Mouse (Mus musculus) G1E (cell line): ENCODE measurements around the gene Aldh3b1. TPM values are rescaled to one million over a fixed set of nuclear protein-coding genes. Genes with fewer than 3 reads are reported as not detected.

Experiments used
- ATAC-seq: 2 replicates; pipeline ENCODE4 v1.8.0; 2016; ENCODE audit warnings: mild to moderate bottlenecking; ENCODE audit not compliant: insufficient number of reproducible peaks, poor library complexity, low FRiP score, severe bottlenecking; ENCODE audit errors: extremely low read depth
- DNase-seq: peaks from one replicate; pipeline ENCODE4 v3.0.0; 2012; ENCODE audit warnings: low spot score
- H3K27me3 ChIP-seq: 2 replicates; pipeline ENCODE4 v1.6.1; 2012; ENCODE audit warnings: mild to moderate bottlenecking, low read length, inconsistent platforms; ENCODE audit not compliant: insufficient read depth
- H3K36me3 ChIP-seq: replicated peaks from 2 replicates; pipeline ENCODE3; 2012; ENCODE audit warnings: mild to moderate bottlenecking, inconsistent platforms
- H3K4me1 ChIP-seq: 2 replicates; pipeline ENCODE4 v1.6.1; 2012; ENCODE audit warnings: low read depth, low read length, inconsistent platforms, mixed read lengths; ENCODE audit not compliant: insufficient read depth
- H3K4me3 ChIP-seq: 2 replicates; pipeline ENCODE4 v1.5.1; 2012; ENCODE audit warnings: low read depth, mild to moderate bottlenecking, inconsistent platforms, low read length, moderate library complexity, mixed read lengths
- H3K9me3 ChIP-seq: replicated peaks from 2 replicates; pipeline ENCODE4 v1.6.1; 2012; ENCODE audit warnings: inconsistent platforms
- CTCF ChIP-seq: IDR thresholded peaks from 2 replicates; pipeline ENCODE4 v1.5.1; 2012; ENCODE audit warnings: low read depth, low read length, inconsistent platforms, mixed read lengths
- GATA1 ChIP-seq: IDR thresholded peaks from 2 replicates; pipeline ENCODE4 v1.6.1; 2012; ENCODE audit warnings: borderline replicate concordance, low read length, inconsistent platforms, mixed read lengths
- GATA2 ChIP-seq: IDR thresholded peaks from 2 replicates; pipeline ENCODE4 v1.6.1; 2012; ENCODE audit warnings: low read depth, low read length, inconsistent platforms, borderline replicate concordance
- POLR2AphosphoS5 ChIP-seq: IDR thresholded peaks from 2 replicates; pipeline ENCODE4 v1.6.1; 2012; ENCODE audit warnings: low read depth, low read length, inconsistent platforms; ENCODE audit not compliant: insufficient replicate concordance
- TAL1 ChIP-seq: conservative IDR thresholded peaks from 2 replicates; pipeline ENCODE4 v1.6.1; 2012; ENCODE audit warnings: low read depth, low read length, inconsistent platforms, mixed read lengths
- polyA plus RNA-seq: library from polyadenylated mRNA; stranded (reverse); fragments of >175 nt; gene quantifications from 2 replicates; pipeline ENCODE4 v1.2.3, GENCODE M21; 2012
- total RNA-seq, 2 experiments: library from RNA; stranded (forward) in 1 of 2; stranded (reverse) in 1 of 2; fragments of 200-1000 nt in 1 of 2; fragments of >200 nt in 1 of 2; fragmentation: Nextera tagmentation in 1 of 2; gene quantifications; 2 replicates each; pipeline ENCODE4 v1.2.3; 2014 to 2017

The Aldh3b1 gene
- total and polyA plus RNA-seq, 3 experiments: not detected

GRCm38 (mm10) chr19:3906795-3907786, 22.5 kb downstream of the Aldh3b1 start, which contains the start of gene Tcirg1:
Tcirg1 (minus strand) TSS chr19:3907133.
- peak; percentile 81 for DNase-seq
- peaks cover 58% of the 10 kb centered on the region for H3K4me1 ChIP-seq

GRCm38 (mm10) chr19:3906326-3906725, 23.3 kb downstream of the Aldh3b1 start:
- Histone ChIP-seq H3K4me1 (peaks cover 50% of the 10 kb centered on the region), H3K36me3 (peaks cover 79% of the 10 kb centered on the region), H3K4me3 (peak overlapping the region; percentile 80), H3K27me3 (no peaks in the 10 kb centered on the region), H3K9me3 (no peaks in the 10 kb centered on the region)
- no peak for TF ChIP-seq GATA2
- no peak for TF ChIP-seq CTCF
- no peak for TF ChIP-seq TAL1
- no peak for TF ChIP-seq GATA1
- TF ChIP-seq POLR2AphosphoS5: no peak
- ATAC-seq (no peak), DNase-seq (peak; percentile 40)

More at GRCm38 (mm10) chr19:3906795-3907786, 22.5 kb downstream of the Aldh3b1 start, which contains the start of gene Tcirg1:
- no peak for TF ChIP-seq TAL1
- TF ChIP-seq GATA2: no peak
- TF ChIP-seq CTCF: no peak
- TF ChIP-seq GATA1: no peak
- no peak for TF ChIP-seq POLR2AphosphoS5
- no peaks in the 10 kb centered on the region for H3K9me3 ChIP-seq
- H3K36me3 ChIP-seq: peaks cover 76% of the 10 kb centered on the region
- H3K27me3 ChIP-seq: no peaks in the 10 kb centered on the region
- H3K4me3 ChIP-seq: peak within 1 kb of the TSS; percentile 80
- ATAC-seq: peak; percentile 74

GRCm38 (mm10) chr19:3905261-3905969, 24.2 kb downstream of the Aldh3b1 start:
- Histone ChIP-seq H3K27me3 (no peaks in the 10 kb centered on the region), H3K36me3 (peaks cover 74% of the 10 kb centered on the region), H3K4me1 (peaks cover 43% of the 10 kb centered on the region), H3K4me3 (peak overlapping the region; percentile 80), H3K9me3 (no peaks in the 10 kb centered on the region)
- TF ChIP-seq TAL1: no peak
- TF ChIP-seq GATA1: no peak
- no peak for TF ChIP-seq GATA2
- TF ChIP-seq CTCF: no peak
- TF ChIP-seq POLR2AphosphoS5: no peak
- ATAC-seq (no peak), DNase-seq (peak; percentile 41)

GRCm38 (mm10) chr19:3904363-3904675, 25.3 kb downstream of the Aldh3b1 start:
- no peaks in the 10 kb centered on the region for H3K27me3 ChIP-seq
- ATAC-seq: no peak
- TF ChIP-seq POLR2AphosphoS5 (no peak), GATA2 (no peak), TAL1 (no peak), GATA1 (no peak), CTCF (no peak)
- peaks cover 38% of the 10 kb centered on the region for H3K4me1 ChIP-seq
- no peak overlapping the region for H3K4me3 ChIP-seq
- H3K36me3 ChIP-seq: peaks cover 72% of the 10 kb centered on the region
- DNase-seq: no peak
- H3K9me3 ChIP-seq: no peaks in the 10 kb centered on the region

GRCm38 (mm10) chr19:3903648-3904362, 25.8 kb downstream of the Aldh3b1 start:
- Histone ChIP-seq H3K4me1 (peaks cover 38% of the 10 kb centered on the region), H3K27me3 (no peaks in the 10 kb centered on the region), H3K9me3 (no peaks in the 10 kb centered on the region), H3K4me3 (no peak overlapping the region), H3K36me3 (peaks cover 72% of the 10 kb centered on the region)
- DNase-seq: no peak
- TF ChIP-seq GATA1 (no peak), GATA2 (no peak), CTCF (no peak), POLR2AphosphoS5 (no peak), TAL1 (no peak)
- no peak for ATAC-seq

GRCm38 (mm10) chr19:3902966-3903365, 26.6 kb downstream of the Aldh3b1 start:
- no peak for DNase-seq
- Histone ChIP-seq H3K9me3 (no peaks in the 10 kb centered on the region), H3K36me3 (peaks cover 71% of the 10 kb centered on the region), H3K27me3 (no peaks in the 10 kb centered on the region), H3K4me3 (no peak overlapping the region), H3K4me1 (peaks cover 36% of the 10 kb centered on the region)
- TF ChIP-seq CTCF (no peak), GATA1 (no peak), POLR2AphosphoS5 (no peak), TAL1 (no peak), GATA2 (no peak)
- ATAC-seq: no peak
